Mouse (Mus musculus): ENCODE measurements at regions not wholly inside any gene's neighbourhood (a gene's known extent, or its start where the extent isn't known, plus 50 kb on each side); places are given as distances from the start of the nearest gene placed in this dataset.

DNA sequence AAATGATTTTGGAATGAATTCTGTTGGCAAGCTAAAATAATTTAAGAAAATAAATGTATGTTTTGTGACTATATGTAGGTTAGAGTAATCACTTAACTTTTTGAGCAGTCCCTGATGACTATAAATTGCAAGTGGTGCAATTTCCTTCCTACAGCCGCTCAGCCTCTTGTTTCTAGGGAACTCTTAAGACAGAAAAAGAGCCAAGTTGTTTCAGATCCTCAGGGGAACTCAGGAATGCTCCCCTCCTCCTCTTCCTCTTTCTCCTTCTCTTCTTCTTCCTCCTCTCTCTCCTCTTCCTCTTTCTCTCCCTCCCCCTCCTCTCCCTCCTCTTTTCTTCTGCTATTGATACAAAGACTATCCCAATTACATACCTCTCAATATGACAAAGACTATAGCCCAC, 141.4 kb upstream of the Krr1 start:
- DNase-seq, result no peak

DNA sequence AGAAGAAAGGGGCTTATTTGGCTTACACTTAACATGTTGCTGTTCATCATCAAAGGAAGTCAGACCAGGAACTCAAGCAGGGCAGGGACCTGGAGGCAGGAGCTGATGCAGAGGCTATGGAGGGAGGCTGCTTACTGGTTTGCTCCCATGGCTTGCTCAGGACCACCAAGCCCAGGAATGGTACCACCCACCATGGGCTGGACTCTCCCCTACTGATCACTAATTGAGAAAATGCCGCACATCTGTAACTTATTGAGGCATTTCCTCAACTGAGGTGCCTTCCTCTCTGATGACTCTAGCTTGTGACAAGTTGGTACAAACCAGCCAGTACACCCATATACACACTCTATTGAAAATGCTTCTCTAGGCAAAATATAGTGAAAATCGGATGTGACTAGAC, 138.9 kb upstream of the Krr1 start:
- DNase-seq, result no peak

DNA sequence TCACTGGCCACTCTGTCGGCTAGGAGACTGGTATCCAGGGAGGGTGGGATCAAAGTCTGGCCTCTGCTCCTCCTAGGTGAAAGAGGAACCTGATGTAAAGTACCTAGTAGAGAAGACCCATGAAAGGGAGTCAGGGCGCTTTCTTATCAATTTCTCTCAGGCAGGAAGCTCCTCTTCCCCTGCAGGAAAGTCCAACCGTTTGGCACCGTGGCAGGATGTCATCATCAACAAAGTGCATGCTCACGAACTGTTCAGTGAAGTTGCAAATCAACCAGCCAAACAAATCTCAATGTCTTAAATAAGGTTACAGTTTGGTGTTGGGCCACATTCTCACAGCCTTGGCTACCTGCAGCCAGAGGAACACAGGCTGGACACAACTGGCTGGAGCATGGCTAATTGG, 138.2 kb upstream of the Krr1 start:
- DNase-seq, result no peak

DNA sequence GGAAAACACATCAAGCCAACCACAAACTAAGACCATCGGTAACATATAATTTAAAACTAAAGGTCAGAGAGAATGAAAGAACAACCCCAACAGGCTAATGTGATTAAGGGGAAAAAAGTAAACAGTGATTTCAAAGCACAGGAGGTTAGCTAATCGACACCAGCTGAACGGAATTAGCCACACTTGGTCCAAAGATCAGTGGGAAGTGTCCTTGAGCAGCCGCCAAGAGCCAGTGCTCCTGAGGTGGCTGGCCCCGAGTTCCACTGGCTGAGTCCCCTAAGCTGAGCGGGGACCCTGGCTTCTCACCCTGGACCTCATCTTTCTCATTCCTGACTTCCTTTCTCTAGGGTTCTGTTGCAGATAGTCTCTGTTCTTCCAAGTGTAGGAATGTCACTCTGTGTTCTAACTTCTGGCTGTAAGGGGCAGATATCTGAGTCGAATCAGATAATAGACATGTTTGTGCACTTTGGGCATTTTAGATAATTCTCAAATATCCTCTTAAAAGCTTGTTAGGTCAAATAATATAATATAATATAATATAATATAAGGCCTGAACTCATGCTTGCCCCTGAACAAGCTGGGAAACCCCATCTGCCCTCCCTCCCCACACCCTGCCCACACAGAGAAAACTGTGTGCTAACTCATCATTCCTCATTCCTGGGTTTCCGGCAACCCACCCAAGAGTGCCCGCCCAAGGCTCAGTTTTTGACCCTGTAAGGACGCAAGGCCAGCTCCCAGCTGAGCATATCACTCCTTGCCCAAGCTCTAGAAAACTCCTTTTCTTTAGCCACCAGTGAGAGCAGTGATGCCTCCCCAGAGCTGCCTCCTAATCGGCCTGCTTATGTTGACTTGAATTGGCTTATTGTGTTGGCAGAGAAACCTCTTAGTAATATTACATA, 137.3 kb upstream of the Krr1 start:
- no peak for DNase-seq

DNA sequence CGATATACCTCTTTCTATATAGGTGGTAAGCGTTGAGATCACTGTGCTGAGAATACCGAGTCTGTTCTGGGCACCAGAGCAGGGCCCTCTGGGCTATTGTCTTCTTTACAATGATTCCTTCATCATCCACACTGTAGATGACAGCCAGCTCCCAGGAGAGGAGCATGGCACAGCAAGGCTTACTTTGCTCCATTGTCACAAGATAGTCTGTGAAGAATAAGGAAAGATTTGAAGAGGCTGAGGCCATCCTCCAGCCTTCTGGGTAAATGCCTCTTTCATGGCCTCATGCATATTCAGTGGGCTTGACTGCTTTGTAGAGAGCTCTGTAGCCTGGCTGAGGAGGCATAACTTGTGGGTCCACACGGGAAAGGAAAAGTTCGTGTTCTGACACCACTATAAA, 136.3 kb upstream of the Krr1 start:
- DNase-seq, result no peak

DNA sequence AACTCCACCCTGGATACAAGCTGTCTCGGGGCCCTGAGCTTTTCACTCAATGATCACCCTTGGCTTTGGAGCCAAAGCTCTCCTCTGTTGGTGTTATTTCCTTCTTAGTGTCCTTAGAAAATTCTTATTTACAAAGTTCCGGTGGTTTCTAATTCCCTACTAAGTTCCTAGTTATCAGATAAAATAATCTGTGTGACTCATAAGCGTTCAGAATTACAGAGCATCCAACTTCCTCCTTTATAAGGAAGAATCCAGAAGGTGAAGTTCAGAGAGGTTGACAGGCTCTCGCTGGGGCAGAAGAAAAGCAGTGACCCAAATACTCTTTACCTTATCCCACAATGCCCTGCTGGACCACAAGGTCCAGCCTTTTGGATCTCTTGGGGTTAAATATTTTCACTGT, 135.7 kb upstream of the Krr1 start:
- DNase-seq, result no peak

DNA sequence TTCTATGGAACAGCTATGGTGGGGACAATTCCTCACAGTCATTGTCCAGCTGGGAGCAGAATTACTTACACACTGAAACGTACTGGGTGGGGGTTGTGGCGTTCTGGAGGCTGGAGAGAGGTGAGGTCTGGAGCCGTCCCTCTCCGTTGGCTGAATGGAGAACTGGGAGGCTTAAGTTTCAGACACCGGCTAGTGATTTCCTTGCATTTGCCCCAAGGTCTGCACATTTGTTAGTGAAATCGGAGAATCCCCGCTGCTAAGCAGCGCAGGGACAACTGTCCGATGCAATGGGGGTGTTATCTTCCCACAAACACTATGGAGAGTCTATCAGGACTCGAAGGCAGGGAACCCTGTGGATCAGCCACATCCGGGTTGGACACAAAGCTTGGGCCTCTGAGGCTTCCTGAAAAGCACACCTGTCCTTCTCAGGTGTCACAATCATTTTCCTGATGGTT, 130.1 kb upstream of the Krr1 start:
- no peak for DNase-seq

DNA sequence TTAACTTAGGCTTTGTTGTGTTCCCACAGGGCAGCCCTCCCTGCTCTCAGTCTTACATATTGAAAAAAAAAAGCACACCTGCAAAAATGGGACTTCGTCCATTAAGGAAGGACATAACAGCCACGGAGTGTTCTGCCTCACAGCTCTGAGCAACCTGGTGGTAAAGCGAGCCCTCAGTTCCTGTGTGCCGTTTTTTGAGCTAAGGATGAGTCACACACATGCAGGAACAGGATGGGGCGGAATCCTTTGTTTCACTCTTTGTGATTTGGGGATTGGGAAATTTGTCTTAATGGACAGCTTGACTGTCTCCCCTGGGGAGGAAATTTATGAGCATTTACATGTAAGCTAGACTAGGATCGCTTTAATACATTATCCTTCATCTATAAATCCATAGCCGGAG, 129.6 kb upstream of the Krr1 start:
- no peak for DNase-seq

DNA sequence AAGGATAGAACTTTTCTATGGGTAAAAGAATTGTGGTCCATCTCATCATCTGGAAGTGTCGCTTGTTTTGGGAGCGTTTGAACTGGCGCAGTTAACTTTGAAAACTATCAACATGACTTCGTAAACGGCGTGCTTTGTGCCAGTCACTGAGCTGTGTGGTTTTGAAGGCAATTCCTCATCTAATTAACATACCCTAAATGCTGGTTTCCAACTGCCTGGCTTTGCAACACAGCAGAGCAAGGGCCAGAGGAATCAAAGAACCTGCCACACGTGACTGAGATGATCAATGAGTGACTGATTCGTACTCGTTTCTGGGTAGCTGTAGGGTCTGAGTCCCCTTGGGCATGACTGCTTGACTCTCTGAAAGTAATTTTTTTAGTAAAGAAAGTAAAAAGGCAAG, 129.2 kb upstream of the Krr1 start:
- DNase-seq, result no peak

DNA sequence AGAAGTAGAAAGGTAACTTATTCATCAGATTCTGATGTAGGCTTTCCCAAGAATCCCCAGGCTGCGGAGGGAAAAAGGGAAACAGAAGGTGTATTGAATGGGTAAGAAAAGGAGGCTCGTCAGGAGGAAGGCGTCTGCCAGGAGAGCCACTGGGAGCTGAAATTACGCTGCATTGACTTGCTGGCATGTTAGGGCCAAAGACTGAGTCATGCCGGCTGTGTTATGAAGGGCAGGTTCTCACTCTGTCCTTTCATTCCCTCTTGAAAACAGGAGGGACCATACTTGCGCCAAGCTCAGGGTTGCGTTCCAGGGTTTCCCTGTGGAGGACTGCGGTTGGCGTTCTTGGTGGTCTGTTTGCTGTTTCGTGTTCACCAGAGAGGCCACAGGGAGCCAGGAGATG, 128.3 kb upstream of the Krr1 start:
- no peak for DNase-seq

DNA sequence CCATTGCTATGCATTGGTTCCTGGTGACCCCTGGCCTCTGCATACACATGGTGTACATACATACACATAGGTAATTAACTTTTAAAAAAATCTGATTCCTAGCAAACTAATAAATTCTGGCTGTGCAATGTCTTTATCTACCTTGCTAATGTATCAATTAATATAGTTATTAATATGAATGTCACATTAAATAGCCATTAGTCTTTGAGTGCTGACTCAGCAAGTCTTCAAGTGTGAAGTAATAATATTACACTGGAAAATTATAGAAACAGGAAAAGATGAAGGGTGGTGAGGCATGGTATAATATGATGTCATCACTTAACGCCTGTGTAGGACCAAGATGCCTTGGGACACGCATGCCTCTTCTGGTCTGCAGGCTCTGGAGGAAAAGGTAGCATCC, 126.5 kb upstream of the Krr1 start:
- DNase-seq, result no peak

DNA sequence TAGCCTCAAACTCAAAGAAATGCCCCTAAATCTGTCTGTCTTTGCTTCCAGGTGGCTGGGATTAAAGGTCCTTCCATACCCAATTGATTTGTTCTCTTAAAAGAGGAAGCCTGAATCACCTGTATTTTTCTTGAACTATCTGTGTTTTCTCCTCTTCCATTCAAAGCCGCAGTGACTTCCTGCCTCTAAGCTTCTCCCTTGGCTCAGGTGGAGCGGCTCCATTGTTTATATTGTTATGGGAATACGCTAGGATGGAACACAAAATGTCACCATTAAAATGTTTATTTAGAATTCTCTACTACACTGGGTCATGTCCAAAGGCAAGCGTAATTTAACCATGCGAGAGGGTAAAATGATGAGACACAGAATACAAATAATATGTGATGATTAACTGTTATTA, 118.2 kb upstream of the Krr1 start:
- no peak for DNase-seq

DNA sequence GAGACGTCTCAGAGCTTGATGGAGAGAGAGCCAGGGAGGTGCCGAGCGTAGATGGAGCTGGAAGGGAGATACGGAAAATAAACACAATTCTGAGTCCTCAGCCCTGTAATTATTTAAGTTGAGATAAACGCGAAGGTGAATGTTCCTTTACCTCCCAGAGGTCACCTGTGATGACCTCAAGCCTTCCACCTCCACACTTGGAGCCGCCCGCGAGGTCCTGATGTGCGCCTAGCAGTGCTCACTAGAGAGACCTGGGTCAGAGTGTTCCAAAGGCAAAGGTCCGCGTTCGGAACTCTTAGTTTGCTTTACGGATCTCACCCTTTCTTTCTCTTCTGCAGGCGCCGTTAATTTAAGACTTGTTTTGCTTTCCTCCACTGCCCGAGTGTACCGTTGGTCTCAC, 117.0 kb upstream of the Krr1 start:
- no peak for DNase-seq

DNA sequence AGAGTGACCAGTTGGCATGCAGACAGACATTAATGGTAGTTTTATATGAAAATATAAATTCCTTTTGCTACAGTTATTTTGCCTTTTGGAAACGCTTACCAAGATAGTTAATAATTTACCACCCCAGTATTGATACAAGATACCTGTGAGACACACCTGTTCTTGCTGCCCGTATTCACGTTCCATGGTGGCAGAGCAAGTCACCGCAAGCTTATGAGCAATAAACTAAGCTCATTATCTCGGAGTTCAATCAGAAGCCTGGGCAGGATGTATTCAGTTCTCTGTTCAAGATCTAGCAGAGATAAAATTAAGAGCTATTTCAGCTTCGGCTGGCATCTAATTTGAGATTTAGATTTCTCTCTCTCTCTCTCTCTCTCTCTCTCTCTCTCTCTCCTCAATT, 114.1 kb upstream of the Krr1 start:
- no peak for DNase-seq

DNA sequence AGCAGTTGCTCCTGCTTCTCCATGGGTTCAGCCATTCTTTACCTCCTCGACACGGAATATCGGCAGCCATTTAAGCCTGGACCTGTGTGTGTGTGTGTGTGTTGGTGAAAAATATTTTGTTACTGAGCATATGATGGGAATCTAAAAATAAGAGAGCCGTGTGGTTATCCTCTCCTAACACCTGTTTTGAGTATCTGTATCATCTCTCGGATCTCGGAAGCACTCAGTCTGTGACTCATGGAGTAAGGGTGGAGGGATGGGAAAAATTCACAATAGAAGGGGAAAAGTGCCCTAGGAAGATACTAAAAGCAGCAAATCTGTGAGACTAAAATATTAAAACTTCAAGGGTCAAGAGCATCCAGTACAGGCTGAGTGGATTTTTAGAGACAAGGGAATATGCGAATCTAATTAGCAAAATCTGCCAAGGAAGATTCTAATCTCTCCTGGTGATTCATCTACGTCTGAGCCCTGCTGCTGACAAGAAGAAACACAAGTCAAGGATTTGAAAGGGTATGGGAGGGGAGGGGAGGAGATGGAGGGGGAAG, 107.1 kb upstream of the Krr1 start:
- DNase-seq, result no peak

DNA sequence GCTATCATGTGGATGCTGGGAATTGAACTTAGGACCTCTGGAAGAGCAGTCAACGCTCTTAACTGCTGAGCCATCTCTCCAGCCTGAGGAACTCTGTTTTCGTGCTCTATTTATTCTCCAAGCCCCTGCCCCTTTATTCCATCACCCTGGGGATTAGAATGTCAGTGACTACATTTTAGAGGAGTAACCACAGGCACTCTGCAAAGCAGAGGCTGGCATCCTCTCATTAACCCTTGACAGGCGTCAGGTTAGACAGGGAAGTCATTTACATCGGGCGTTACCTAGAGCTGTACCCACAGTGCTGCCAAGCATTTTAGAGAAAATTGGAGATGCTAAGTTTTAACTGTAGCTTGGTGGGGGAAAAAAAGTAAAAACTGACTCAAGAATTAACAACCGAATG, 105.4 kb upstream of the Krr1 start:
- DNase-seq, result no peak

DNA sequence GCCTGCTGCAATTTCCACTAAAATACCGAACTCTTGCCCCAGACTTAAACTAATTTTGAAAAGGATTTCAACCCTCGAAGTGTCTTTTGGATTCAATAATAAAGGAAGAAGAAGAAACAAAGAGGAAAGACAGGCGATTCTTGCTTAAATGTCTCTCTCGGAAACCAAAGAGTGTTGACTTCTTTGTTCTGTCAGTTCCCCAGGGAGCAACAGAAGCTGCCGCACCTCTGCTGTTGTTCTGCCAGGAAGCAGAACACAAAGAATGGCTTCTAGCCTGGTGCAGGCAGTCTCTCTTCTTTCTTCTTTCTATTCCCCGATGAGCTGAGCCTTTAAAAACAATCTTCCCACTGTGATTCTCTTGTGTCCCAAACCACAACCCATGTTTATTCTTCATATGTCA, 104.9 kb upstream of the Krr1 start:
- DNase-seq, result no peak

DNA sequence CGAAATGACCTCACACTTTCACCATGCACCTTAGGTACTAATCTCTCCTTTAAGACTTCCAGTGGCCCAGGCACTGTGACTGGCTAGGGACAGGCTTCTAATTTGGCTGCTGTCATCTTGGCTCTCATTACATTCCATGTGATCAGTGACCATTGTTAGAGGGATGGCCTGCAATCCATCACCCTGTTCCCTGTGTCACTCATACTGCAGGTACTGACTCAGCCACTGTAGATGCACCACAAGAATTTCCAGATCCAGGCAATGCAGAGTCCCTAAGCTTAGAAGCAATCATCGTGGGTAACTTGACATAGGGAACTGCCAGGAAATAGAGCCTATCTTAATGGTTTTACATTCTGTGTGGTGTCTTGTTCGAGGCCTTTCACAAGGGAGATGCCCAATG, 92.1 kb upstream of the Krr1 start:
- DNase-seq, result no peak

DNA sequence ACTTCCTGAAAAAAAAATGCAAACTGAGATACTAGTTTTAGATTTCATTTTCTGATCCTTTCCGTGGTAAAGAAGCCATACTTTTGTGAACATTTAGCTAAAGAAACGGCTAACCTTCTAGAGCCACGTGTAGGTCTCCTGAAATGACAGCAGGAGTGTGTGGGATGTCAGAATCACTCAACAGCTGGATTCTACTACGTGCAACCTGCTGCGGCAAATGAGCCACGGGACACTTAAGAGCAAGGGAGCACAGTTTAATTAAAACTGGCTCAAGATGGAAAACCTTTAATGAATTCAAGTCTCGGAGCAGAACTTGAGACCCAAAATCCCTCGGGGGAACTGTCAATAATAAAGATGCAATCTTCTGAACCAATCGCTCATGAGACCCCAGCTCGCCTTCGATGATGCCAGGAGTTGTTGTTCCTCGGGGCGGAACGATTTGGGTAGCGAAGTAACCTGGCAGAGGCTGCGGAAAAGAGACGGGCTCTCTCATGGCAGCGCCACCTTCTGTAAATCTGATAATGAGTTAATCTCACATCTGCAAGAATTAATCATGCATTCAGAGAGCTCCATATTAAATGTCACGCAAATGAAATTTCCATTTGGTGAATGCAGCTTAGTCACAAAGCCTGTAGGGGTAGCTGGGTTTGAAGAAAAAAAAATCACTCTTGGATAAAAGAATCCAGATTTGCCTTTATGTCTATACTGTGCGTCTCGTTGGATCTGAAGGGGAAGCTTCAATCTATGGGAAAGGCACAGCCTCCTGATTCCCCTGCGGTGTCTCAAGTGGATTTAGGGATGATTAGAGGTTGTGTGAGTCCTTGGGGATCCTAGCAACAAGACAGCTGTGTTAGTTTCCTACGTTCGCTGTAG, 90.9 kb upstream of the Krr1 start:
- DNase-seq, result no peak

DNA sequence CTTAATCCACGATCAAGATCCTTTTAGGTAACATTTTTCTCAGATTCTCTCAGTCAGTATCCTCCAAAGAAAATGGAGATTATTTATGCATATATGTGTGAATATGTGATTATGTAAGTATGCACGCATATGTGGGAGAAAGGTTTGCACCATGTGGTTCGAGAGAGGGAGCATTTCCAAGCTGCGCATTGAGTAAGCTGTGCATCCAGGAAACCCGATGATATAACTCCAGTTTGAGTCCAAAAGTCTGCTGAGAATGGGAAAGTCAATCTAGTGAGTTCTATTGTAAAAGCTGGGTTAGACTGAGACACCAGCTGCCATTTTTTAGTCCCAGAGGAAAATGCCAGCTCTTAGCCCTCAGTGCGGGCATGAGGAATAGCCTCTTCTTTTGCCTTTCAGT, 89.9 kb upstream of the Krr1 start:
- DNase-seq, result no peak

DNA sequence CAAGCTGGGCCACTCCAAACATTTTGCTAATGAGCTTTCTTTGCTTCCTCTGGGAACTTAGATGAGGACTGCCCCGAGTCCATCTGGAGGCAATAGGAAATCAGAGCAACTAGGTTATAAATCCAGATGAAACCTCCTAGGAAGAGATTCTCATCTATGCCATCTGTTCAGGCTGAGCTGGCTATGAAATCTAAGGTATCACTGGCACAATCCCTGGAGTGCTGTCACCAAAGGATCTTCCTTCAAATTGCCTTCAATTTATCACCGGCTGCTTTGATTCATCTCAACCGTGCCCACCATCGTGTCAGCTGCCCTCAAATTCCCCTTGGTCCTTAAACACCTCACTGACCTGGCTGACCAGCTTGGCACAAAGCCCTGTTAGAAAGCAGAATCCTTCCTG, 87.8 kb upstream of the Krr1 start:
- DNase-seq, result no peak

DNA sequence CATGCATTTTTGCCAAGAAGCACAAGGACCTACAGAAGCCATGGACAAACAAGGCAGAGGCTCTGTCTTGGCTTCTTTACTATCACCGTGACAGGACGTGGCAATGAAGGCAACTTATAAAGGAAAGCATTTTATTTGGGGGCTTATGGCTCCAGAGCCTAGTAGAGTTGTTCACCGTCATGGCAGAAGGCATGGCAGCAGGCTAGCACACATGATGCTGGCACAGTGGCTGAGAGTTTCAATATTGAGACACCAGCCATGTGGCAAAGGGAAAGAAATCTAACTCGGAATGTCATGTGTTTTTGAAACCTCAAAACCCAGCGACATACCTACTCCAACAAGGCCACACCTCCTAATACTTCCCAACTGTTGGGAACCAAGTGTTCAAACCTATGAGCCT, 83.4 kb upstream of the Krr1 start:
- no peak for DNase-seq

DNA sequence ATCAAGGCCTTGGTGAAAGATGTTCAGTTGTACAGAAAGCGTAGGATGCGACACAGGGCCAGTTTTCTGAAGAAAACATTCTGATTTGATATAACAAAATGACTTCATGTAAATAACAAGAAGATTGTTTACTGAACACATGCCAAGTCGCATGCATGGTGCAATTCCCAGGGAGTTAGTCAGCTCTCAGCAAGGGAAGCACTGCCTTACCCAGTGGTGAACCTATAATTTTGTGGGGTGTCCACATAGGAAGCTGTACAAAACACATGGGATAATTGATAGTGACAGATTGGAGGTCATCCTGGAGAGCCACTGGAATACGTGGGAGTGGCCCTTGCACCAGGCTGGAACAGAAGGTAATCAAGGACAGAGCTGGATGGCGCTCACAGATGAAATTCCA, 79.0 kb upstream of the Krr1 start:
- no peak for DNase-seq

DNA sequence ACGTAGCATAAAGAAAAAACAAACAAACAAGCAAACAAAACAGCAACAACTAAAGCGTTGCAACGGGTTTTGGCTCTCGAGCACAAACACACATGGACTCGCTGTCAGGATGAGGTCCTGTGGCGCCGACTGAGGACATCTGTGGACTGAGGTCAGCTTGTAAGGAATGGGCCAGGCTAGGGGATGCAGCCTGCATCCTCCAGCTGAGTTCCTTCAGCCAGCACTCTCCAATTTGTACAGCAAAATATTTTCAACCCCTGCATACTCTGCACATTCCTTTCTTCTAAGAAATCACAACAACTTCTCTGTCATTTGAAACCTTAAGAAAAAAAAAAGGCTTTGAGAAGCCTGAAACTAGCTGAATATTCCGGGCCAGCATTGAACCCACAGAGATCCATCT, 78.5 kb upstream of the Krr1 start:
- DNase-seq, result no peak

Data from thymus, postnatal 36 days (tissue).